Mouse (Mus musculus) forebrain, embryonic 13.5 days (tissue): ENCODE results near the gene Gbf1. TPM values are rescaled to one million over a fixed set of nuclear protein-coding genes. Genes with fewer than 3 reads are reported as not detected.

Source experiments
- ATAC-seq: fragments of 200-750 bp; cut with Nextera tagmentation; 2 replicates; pipeline ENCODE4 v1.8.0; 2017
- H3K27ac ChIP-seq: fragments of 300-500 bp; sonication (generic); 2 replicates; pipeline ENCODE4 v1.5.1; 2015; ENCODE audit warnings: inconsistent platforms, mild to moderate bottlenecking, moderate library complexity
- H3K27me3 ChIP-seq: fragments of 300-500 bp; sonication (generic); 2 replicates; pipeline ENCODE4 v1.6.1; 2015; ENCODE audit warnings: mild to moderate bottlenecking, inconsistent platforms
- H3K36me3 ChIP-seq: fragments of 300-500 bp; sonication (generic); 2 replicates; pipeline ENCODE4 v1.6.1; 2015; ENCODE audit warnings: mild to moderate bottlenecking, inconsistent platforms; ENCODE audit not compliant: poor library complexity, severe bottlenecking
- H3K4me1 ChIP-seq: fragments of 300-500 bp; sonication (generic); 2 replicates; pipeline ENCODE4 v1.6.1; 2015; ENCODE audit warnings: inconsistent platforms
- H3K4me2 ChIP-seq: fragments of 300-500 bp; sonication (generic); 2 replicates; pipeline ENCODE4 v1.6.1; 2015; ENCODE audit warnings: inconsistent platforms, mild to moderate bottlenecking, moderate library complexity
- H3K4me3 ChIP-seq: fragments of 300-500 bp; sonication (generic); 2 replicates; pipeline ENCODE4 v1.5.1; 2015; ENCODE audit warnings: mild to moderate bottlenecking, inconsistent platforms
- H3K9ac ChIP-seq: fragments of 300-500 bp; sonication (generic); 2 replicates; pipeline ENCODE4 v1.6.1; 2015; ENCODE audit warnings: mild to moderate bottlenecking, inconsistent platforms
- H3K9me3 ChIP-seq: fragments of 300-500 bp; sonication (generic); replicated peaks from 2 replicates; pipeline ENCODE4 v1.6.1; 2016; ENCODE audit warnings: inconsistent platforms
- WGBS: fragments of 180-500 bp; shearing (Covaris S2); methylation state at CpG from one replicate; pipeline ENCODE4 v1.1.7; 2015; 5-methylcytosine and 5-hydroxymethylcytosine counted together
- polyA plus RNA-seq: library from polyadenylated mRNA; unstranded; fragments of >200 nt; fragmentation: Nextera tagmentation; extraction: Ambion mirVana; gene quantifications from 2 replicates; pipeline ENCODE4 v1.2.1, GENCODE M21; 2015

Gbf1 gene
- polyA plus RNA-seq, 1 experiment from 2014 or later: 54.4 TPM

DNA sequence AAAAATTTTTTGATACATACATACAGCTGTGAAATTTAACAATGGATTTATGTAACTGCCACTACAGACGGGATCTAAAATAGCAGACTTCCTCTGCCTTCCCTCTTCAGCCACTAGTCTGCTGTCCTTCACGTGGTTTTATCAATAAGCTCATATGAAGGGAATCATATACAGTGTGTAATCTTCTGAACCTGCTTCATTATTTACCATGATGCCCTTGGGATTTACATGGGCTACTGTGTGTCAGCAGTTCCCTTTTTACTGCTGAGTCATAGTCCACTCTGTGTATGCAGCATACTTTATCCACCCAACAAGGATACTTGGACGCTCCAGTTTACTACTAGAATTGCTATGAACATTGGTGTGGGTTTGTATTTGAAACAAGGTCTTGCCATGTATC is 75.0 kb downstream of the Gbf1 start:
- Histone ChIP-seq H3K27me3 (no peaks in the 10 kb centered on the region), H3K27ac (no peak overlapping the region), H3K9ac (no peak overlapping the region), H3K36me3 (0 out of 2 replicates have a peak, but pooled peaks cover 6% of the 10 kb centered on the region), H3K4me1 (no peaks in the 10 kb centered on the region), H3K9me3 (no peaks in the 10 kb centered on the region), H3K4me3 (no peak overlapping the region), H3K4me2 (no peak overlapping the region)
- WGBS: 94% methylated on average over 3 of the region's 3 CpGs
- ATAC-seq: no peak

- Histone ChIP-seq H3K9ac (no peak overlapping the region), H3K36me3 (0 out of 2 replicates have a peak, but pooled peaks cover 10% of the 10 kb centered on the region), H3K4me1 (no peaks in the 10 kb centered on the region), H3K4me3 (no peak overlapping the region), H3K27me3 (no peaks in the 10 kb centered on the region), H3K27ac (no peak overlapping the region), H3K4me2 (no peak overlapping the region), H3K9me3 (no peaks in the 10 kb centered on the region)
- ATAC-seq: no peak
- WGBS: 84% methylated on average over 2 of the region's 2 CpGs
Observed at GRCm38 (mm10) chr19:46234450-46234849, 82.1 kb downstream of the Gbf1 start.

DNA sequence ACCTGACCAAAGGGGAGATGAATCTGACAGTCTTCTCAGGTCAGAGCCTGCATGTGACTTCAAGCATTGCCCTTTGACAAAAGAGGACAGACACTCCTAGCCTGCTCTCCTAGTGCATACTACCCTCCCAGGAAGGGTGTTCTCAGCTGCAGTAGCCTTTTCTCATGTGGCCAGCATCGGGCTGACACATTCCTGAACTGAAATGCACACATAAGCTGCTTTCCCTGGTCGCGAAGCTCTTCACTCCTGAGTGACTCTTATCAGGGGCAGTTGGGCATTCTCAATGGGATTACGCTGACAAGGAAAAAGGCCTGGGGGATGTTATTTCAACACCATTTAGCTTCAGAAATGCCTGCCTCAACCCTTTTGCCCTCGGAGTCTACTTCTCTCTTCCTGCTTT is 84.3 kb downstream of the Gbf1 start:
- Histone ChIP-seq H3K27ac (no peak overlapping the region), H3K9ac (no peak overlapping the region), H3K9me3 (no peaks in the 10 kb centered on the region), H3K4me2 (no peak overlapping the region), H3K4me3 (no peak overlapping the region), H3K36me3 (0 out of 2 replicates have a peak, but pooled peaks cover 6% of the 10 kb centered on the region), H3K4me1 (no peaks in the 10 kb centered on the region), H3K27me3 (no peaks in the 10 kb centered on the region)
- ATAC-seq: no peak
- WGBS: 24% methylated on average over 5 of the region's 5 CpGs

- no peaks in the 10 kb centered on the region for H3K9me3 ChIP-seq
- no peak overlapping the region for H3K27ac ChIP-seq
- no peak overlapping the region for H3K4me3 ChIP-seq
- WGBS: 80% methylated on average over 2 of the region's 2 CpGs
- no peak for ATAC-seq
- H3K9ac ChIP-seq: no peak overlapping the region
- no peak overlapping the region for H3K4me2 ChIP-seq
- H3K36me3 ChIP-seq: 0 out of 2 replicates have a peak, but pooled peaks cover 4% of the 10 kb centered on the region
- H3K4me1 ChIP-seq: 0 out of 2 replicates have a peak, but pooled peaks cover 6% of the 10 kb centered on the region
- H3K27me3 ChIP-seq: no peaks in the 10 kb centered on the region
Observed at GRCm38 (mm10) chr19:46240246-46240645, 87.9 kb downstream of the Gbf1 start.

DNA sequence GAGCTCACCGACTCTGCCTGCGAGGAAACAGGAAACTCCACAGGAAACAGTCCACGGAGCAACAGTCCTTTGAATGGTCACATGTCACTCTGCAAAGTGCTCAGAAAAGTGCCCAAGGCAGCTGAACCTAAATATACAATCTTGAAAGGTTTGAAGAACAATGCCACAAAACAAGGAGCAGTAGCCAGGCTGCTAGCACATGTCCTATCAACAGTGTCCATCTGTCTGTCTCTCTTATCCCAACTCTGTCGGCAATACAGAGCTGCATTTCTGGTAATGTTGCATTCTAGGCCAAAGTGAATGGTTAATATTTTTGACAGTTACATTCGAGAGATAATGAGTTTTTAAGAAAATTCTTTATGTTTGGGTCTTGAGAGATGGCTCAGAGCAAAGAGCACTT is 90.1 kb downstream of the Gbf1 start:
- WGBS: 86% methylated on average over 5 of the region's 5 CpGs

GRCm38 (mm10) chr19:46244628-46245027 is 92.3 kb downstream of the Gbf1 start:
- Histone ChIP-seq H3K9ac (0 out of 2 replicates have a peak overlapping the region, but pooled peaks have one; percentile 2), H3K4me3 (no peak overlapping the region), H3K27ac (no peak overlapping the region), H3K36me3 (peaks cover 13% of the 10 kb centered on the region), H3K4me2 (no peak overlapping the region), H3K4me1 (0 out of 2 replicates have a peak, but pooled peaks cover 11% of the 10 kb centered on the region), H3K9me3 (no peaks in the 10 kb centered on the region), H3K27me3 (no peaks in the 10 kb centered on the region)
- WGBS: 15% methylated on average over 5 of the region's 5 CpGs
- no peak for ATAC-seq

More for the DNA sequence above, 90.1 kb downstream of the Gbf1 start:
- H3K36me3 ChIP-seq: peaks cover 8% of the 10 kb centered on the region
- H3K4me1 ChIP-seq: 0 out of 2 replicates have a peak, but pooled peaks cover 6% of the 10 kb centered on the region
- H3K4me2 ChIP-seq: no peak overlapping the region
- no peaks in the 10 kb centered on the region for H3K9me3 ChIP-seq
- no peak overlapping the region for H3K27ac ChIP-seq
- H3K9ac ChIP-seq: no peak overlapping the region
- no peak overlapping the region for H3K4me3 ChIP-seq
- no peaks in the 10 kb centered on the region for H3K27me3 ChIP-seq
- no peak for ATAC-seq

DNA sequence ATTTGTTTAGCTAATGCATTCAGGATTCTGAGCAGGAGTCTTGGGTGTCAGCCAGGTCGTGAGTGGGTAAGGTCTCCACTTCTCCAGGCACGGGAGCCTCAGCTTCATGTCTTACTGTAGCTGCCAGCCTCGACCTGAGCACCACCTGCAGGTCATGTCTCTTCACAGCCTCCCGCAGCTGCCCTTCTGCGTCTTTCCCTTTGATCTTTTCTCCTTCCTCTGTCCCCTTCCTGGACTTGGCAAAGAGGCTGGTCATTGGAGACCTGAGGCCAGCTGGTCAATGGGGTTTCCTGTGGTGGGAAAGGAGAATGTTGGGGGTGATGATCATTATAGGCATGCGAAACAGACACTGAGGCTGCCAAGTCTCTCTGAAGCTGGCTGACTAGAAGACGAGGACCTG is 96.7 kb downstream of the Gbf1 start:
- 36% methylated on average over 7 of the region's 7 CpGs for WGBS
- Histone ChIP-seq H3K27ac (no peak overlapping the region), H3K4me2 (no peak overlapping the region), H3K4me3 (no peak overlapping the region), H3K4me1 (0 out of 2 replicates have a peak, but pooled peaks cover 11% of the 10 kb centered on the region), H3K27me3 (no peaks in the 10 kb centered on the region), H3K36me3 (peaks cover 29% of the 10 kb centered on the region), H3K9ac (no peak overlapping the region), H3K9me3 (no peaks in the 10 kb centered on the region)
- no peak for ATAC-seq

DNA sequence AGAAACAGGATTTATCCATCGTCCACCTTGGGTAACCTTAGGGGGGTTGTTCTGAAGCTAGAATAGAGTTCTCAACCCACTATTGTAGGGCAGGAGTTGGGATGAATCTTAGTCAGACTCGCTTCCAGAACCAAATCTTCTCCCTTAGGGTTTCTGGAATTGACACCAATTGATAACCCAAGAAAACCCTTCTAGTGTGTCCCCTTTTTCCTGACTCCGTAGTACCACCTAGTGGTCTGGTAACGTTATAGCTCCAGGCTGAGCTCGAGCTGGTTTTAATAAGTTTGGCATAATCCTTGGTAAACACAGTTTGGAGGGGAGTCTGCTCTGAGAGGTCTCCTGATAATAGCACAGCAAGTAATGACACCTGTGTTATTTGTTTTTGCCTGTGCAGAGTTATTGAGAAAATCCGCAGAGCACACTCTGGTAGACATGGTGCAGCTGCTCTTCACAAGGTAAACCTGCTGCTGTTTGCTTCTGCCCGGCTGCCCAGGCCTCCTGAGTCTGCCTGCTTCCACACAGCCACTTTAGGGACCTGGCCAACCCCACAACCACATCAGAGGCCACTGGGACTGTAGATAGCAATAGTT is 101.9 kb downstream of the Gbf1 start:
- H3K36me3 ChIP-seq: peaks cover 42% of the 10 kb centered on the region
- H3K9me3 ChIP-seq: no peaks in the 10 kb centered on the region
- H3K27me3 ChIP-seq: no peaks in the 10 kb centered on the region
- no peak overlapping the region for H3K4me3 ChIP-seq
- H3K4me2 ChIP-seq: no peak overlapping the region
- no peak overlapping the region for H3K27ac ChIP-seq
- no peak overlapping the region for H3K9ac ChIP-seq
- H3K4me1 ChIP-seq: no peaks in the 10 kb centered on the region
- no peak for ATAC-seq
- WGBS: 35% methylated on average over 7 of the region's 7 CpGs

- WGBS: 92% methylated on average over 7 of the region's 7 CpGs
- no peak overlapping the region for H3K4me3 ChIP-seq
- no peaks in the 10 kb centered on the region for H3K4me1 ChIP-seq
- H3K4me2 ChIP-seq: no peak overlapping the region
- H3K36me3 ChIP-seq: peaks cover 100% of the 10 kb centered on the region
- no peak overlapping the region for H3K9ac ChIP-seq
- H3K27me3 ChIP-seq: no peaks in the 10 kb centered on the region
- ATAC-seq: no peak
- no peaks in the 10 kb centered on the region for H3K9me3 ChIP-seq
- H3K27ac ChIP-seq: no peak overlapping the region
Observed at GRCm38 (mm10) chr19:46264762-46265161, 112.5 kb downstream of the Gbf1 start.

DNA sequence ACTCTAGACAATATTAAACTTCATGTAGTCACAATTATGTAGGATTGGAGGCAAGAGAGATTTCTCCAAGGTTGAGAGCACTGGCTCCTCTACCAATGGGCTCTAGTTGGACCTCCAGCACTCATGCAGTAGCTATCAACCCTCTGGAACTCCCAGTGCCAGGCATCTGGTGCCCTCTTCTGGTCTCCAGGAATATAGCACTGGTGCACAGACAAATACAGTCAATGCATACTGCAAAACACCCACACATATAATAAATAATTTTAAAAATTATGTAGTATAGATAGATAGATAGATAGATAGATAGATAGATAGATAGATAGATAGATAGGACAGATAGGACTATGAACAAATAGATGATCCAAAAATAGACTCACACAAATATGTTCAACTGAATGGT is 123.0 kb downstream of the Gbf1 start:
- Histone ChIP-seq H3K9me3 (0 out of 2 replicates have a peak, but pooled peaks cover 3% of the 10 kb centered on the region), H3K4me1 (no peaks in the 10 kb centered on the region), H3K27ac (no peak overlapping the region), H3K9ac (no peak overlapping the region), H3K27me3 (no peaks in the 10 kb centered on the region), H3K4me3 (no peak overlapping the region), H3K4me2 (no peak overlapping the region), H3K36me3 (peaks cover 81% of the 10 kb centered on the region)
- no peak for ATAC-seq

DNA sequence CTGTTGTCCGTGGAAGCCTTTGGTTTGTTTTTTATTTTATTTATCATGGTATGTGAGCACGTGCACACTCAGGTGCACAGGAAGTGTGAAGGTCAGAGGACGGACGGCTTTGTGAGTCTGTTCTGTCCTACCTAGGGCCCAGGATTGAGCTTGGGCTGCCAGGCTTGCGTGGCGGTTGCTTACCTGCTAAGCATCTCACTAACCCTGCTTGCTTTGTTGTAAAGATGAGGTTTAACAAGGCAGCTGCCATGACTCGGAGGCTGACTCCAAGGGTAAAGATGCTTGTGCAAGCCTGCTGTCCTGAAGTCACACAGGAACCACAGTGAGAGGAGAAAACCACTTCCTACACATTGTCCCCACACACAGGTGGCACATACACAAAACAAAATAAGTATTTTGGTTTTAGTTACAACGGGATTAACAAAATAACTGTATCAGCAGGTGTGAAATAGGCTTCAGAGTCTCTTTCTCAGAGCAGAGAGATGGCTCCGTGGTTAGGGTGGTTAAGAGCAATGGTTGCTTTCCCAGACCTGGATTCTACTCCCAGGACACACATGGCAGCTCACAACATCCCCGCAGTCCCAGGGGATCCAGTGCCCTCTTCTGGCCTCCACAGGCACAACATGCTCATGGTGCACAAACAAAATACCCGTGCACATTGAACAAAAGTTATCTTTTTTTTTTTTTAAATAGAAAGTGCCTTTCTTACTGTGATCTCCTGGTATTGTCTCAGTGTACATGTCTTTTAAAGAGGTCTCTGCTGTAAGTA is 130.0 kb downstream of the Gbf1 start:
- H3K4me2 ChIP-seq: no peak overlapping the region
- no peaks in the 10 kb centered on the region for H3K9me3 ChIP-seq
- no peak overlapping the region for H3K9ac ChIP-seq
- H3K36me3 ChIP-seq: peaks cover 92% of the 10 kb centered on the region
- H3K27me3 ChIP-seq: no peaks in the 10 kb centered on the region
- no peaks in the 10 kb centered on the region for H3K4me1 ChIP-seq
- no peak overlapping the region for H3K4me3 ChIP-seq
- no peak for ATAC-seq
- WGBS: 97% methylated on average over 11 of the region's 11 CpGs
- H3K27ac ChIP-seq: no peak overlapping the region

- WGBS: 89% methylated on average over 4 of the region's 4 CpGs
- H3K4me3 ChIP-seq: no peak overlapping the region
Observed at GRCm38 (mm10) chr19:46284686-46285085, 132.4 kb downstream of the Gbf1 start.

More at GRCm38 (mm10) chr19:46284686-46285085, 132.4 kb downstream of the Gbf1 start:
- Histone ChIP-seq H3K9me3 (no peaks in the 10 kb centered on the region), H3K27ac (no peak overlapping the region), H3K36me3 (peaks cover 79% of the 10 kb centered on the region), H3K9ac (no peak overlapping the region), H3K4me2 (no peak overlapping the region), H3K4me1 (no peaks in the 10 kb centered on the region), H3K27me3 (no peaks in the 10 kb centered on the region)
- ATAC-seq: no peak
